Comparison of ENCODE assay signal across 19 mouse cellular contexts in the genomic region with DNA sequence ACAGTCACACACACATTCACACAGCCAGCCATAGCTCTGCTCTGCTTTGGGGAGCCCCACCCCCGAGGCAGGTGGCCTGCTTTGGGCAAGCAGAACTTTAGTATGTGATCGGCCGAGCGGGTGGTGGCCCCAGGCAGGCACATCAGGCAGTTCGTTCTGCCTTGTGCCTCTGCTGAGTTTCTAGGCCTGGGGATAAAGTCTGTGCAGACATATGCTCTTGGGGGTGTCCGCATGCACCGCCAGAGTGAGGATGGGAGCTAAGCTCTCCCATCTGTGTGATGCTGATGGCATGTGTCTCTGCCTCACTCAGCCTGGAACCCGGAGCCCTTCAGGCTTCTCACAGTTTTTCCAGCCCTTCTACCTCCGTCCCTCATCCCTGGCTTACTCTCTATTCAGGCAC.
A peak's percentile ranks its signal among the peaks of the same experiment; 100 is the strongest.
DNase-seq lines count a peak whose midpoint lies in the region; ATAC-seq lines count a peak whose summit lies in the region.
"Had no signal": no experiment of that assay in that cellular context is flagged by ENCODE, and none has a peak within 500 bp of the region (broad histone marks: within the 10 kb centered on the region; RNA-seq: fewer than 3 reads in every experiment).

No protein-coding gene starts in this region.

- H3K9me3 ChIP-seq in forebrain, embryonic 15.5 days = no peaks in the 10 kb centered on the region
- no peaks in the 10 kb centered on the region for H3K9me3 ChIP-seq in forebrain, embryonic 10.5 days
- H3K9me3 ChIP-seq in neural tube, embryonic 13.5 days = no peaks in the 10 kb centered on the region
- H3K9me3 ChIP-seq: liver, embryonic 15.5 days; stomach, embryonic 15.5 days had no signal

- H3K36me3 ChIP-seq in forebrain, embryonic 15.5 days = no peaks in the 10 kb centered on the region
- H3K36me3 ChIP-seq in forebrain, embryonic 10.5 days (replicated peaks) = no peaks in the 10 kb centered on the region
- no peaks in the 10 kb centered on the region for H3K36me3 ChIP-seq in neural tube, embryonic 13.5 days
- H3K36me3 ChIP-seq: liver, embryonic 15.5 days; stomach, embryonic 15.5 days had no signal

- H3K9ac ChIP-seq in forebrain, embryonic 15.5 days (replicated peaks) = no peak overlapping the region
- H3K9ac ChIP-seq in neural tube, embryonic 13.5 days = 0 out of 2 replicates have a peak overlapping the region, but pooled peaks have one; percentile 17
- H3K9ac ChIP-seq: liver, embryonic 15.5 days; stomach, embryonic 15.5 days had no signal

- peaks cover 43% of the 10 kb centered on the region for H3K4me1 ChIP-seq in forebrain, embryonic 15.5 days
- peaks cover 34% of the 10 kb centered on the region for H3K4me1 ChIP-seq in forebrain, embryonic 10.5 days
- H3K4me1 ChIP-seq in neural tube, embryonic 13.5 days (replicated peaks) = peaks cover 81% of the 10 kb centered on the region
- H3K4me1 ChIP-seq: liver, embryonic 15.5 days; stomach, embryonic 15.5 days had no signal

- no peak overlapping the region for H3K27ac ChIP-seq in forebrain, embryonic 15.5 days (replicated peaks)
- no peak overlapping the region for H3K27ac ChIP-seq in forebrain, embryonic 10.5 days
- H3K27ac ChIP-seq in neural tube, embryonic 13.5 days (replicated peaks) = peak overlapping the region; percentile 38
- H3K27ac ChIP-seq: liver, embryonic 15.5 days; stomach, embryonic 15.5 days had no signal

- intact Hi-C loops in gastrocnemius, postnatal 36 days (cut with DNase I) = loop anchor here (10.0 kb wide), 1 partner anchor 265 kb away; the partner anchor contains the start of gene Zfp536

- no peak overlapping the region for H3K4me2 ChIP-seq in forebrain, embryonic 15.5 days (replicated peaks)
- no peak overlapping the region for H3K4me2 ChIP-seq in neural tube, embryonic 13.5 days
- H3K4me2 ChIP-seq: heart, embryonic 11.5 days; liver, embryonic 15.5 days; stomach, embryonic 15.5 days had no signal

- no peak overlapping the region for H3K4me3 ChIP-seq in forebrain, embryonic 15.5 days
- no peak overlapping the region for H3K4me3 ChIP-seq in forebrain, embryonic 10.5 days
- no peak overlapping the region for H3K4me3 ChIP-seq in neural tube, embryonic 13.5 days
- H3K4me3 ChIP-seq: liver, embryonic 15.5 days; stomach, embryonic 15.5 days had no signal

- ATAC-seq in forebrain, embryonic 15.5 days (replicated peaks) = peak; percentile 60
- 0 out of 2 replicates have a peak, but pooled peaks have one; percentile 21 for ATAC-seq in neural tube, embryonic 13.5 days (ENCODE audit: low read depth)
- ATAC-seq: lung, postnatal 0 days had no signal

- WGBS in forebrain, embryonic 15.5 days = 54% methylated on average over 9 of the region's 9 CpGs
- 67% methylated on average over 9 of the region's 9 CpGs for WGBS in forebrain, embryonic 10.5 days
- 51% methylated on average over 9 of the region's 9 CpGs for WGBS in neural tube, embryonic 13.5 days

- no peak for DNase-seq in forebrain, embryonic 10.5 days (ENCODE audit: extremely low spot score, low spot score)
- DNase-seq in neural tube, embryonic 10.5 days (ENCODE audit: extremely low spot score, low spot score) = no peak
- peak; percentile 52 to 81 for DNase-seq in layer of hippocampus, adult 18-20 months (ENCODE audit: low spot score in 2 of 2)
- DNase-seq in layer of hippocampus, postnatal 36 days = peak; percentile 64 to 65
- no peak for DNase-seq in urinary bladder, postnatal 36 days (ENCODE audit: low spot score in 2 of 2)
- DNase-seq in gastrocnemius, postnatal 36 days = no peak
- DNase-seq: adrenal gland, adult 8-10 months; cerebellum, adult 18-20 months; cerebellum, postnatal 36 days; heart, postnatal 14 days; kidney, adult 2 months; right cerebral cortex, postnatal 14 days had no signal

- H3K27me3 ChIP-seq in forebrain, embryonic 15.5 days = no peaks in the 10 kb centered on the region
- no peaks in the 10 kb centered on the region for H3K27me3 ChIP-seq in forebrain, embryonic 10.5 days (ENCODE audit: poor library complexity, severe bottlenecking)
- H3K27me3 ChIP-seq in neural tube, embryonic 13.5 days = no peaks in the 10 kb centered on the region
- H3K27me3 ChIP-seq: CH12.LX; liver, embryonic 15.5 days; stomach, embryonic 15.5 days had no signal

Comparison
In these comparisons a context has a peak if more than half of its experiments do, and no peak if none do; other contexts are left out.
1. DNase-seq: peak in layer of hippocampus, adult 18-20 months (2 of 2) and layer of hippocampus, postnatal 36 days (2 of 2); none in forebrain, embryonic 10.5 days (single experiment), neural tube, embryonic 10.5 days (single experiment), urinary bladder, postnatal 36 days (0 of 2) and gastrocnemius, postnatal 36 days (0 of 2).